25 mouse cellular contexts compared by ENCODE assay signal in genomic region chr4:48074451-48075240, GRCm38 (mm10). TPM values are rescaled to one million over a fixed set of nuclear protein-coding genes. Genes with fewer than 3 reads are reported as not detected.
DNase-seq lines count a peak whose midpoint lies in the region; ATAC-seq and TF ChIP-seq lines count a peak whose summit lies in the region.
"Had no signal": no experiment of that assay in that cellular context is flagged by ENCODE, and none has a peak within 500 bp of the region (broad histone marks: within the 10 kb centered on the region; RNA-seq: fewer than 3 reads in every experiment).

No protein-coding gene starts in this region.

- H3K4me2 ChIP-seq in liver, postnatal 0 days (ENCODE audit: low read depth, low read length): no peak overlapping the region
- H3K4me2 ChIP-seq: embryonic facial prominence, embryonic 15.5 days; heart, embryonic 11.5 days; hindbrain, embryonic 13.5 days; limb, embryonic 15.5 days; neural tube, embryonic 13.5 days had no signal

- no peak overlapping the region for H3K27ac ChIP-seq in liver, adult 2 months (replicated peaks; ENCODE audit: insufficient read depth, low read depth, low read length)
- no peak overlapping the region for H3K27ac ChIP-seq in liver, postnatal 0 days (ENCODE audit: low read depth)
- H3K27ac ChIP-seq: embryonic facial prominence, embryonic 15.5 days; forebrain, embryonic 10.5 days; gastrocnemius, adult 2 months; hindbrain, embryonic 13.5 days; layer of hippocampus, adult 2 months; limb, embryonic 15.5 days; midbrain, embryonic 10.5 days; neural tube, embryonic 13.5 days had no signal

- no peak overlapping the region for H3K4me3 ChIP-seq in liver, adult 2 months (ENCODE audit: insufficient read depth, low read depth, low read length)
- no peak overlapping the region for H3K4me3 ChIP-seq in liver, postnatal 0 days (ENCODE audit: low read depth, low read length)
- H3K4me3 ChIP-seq: embryonic facial prominence, embryonic 15.5 days; forebrain, embryonic 10.5 days; gastrocnemius, adult 2 months; hindbrain, embryonic 13.5 days; layer of hippocampus, adult 2 months; limb, embryonic 15.5 days; midbrain, embryonic 10.5 days; neural tube, embryonic 13.5 days had no signal

- no peaks in the 10 kb centered on the region for H3K79me2 ChIP-seq in liver, adult 2 months (ENCODE audit: control insufficient read depth, insufficient read depth, low read length)

- TF ChIP-seq EP300 in liver, postnatal 0 days (IDR thresholded peaks at IDR 0.05; ENCODE audit: low read depth): no peak

- no peaks in the 10 kb centered on the region for H3K36me3 ChIP-seq in liver, adult 2 months (ENCODE audit: control insufficient read depth, insufficient read depth, low read length)
- H3K36me3 ChIP-seq in liver, postnatal 0 days (replicated peaks; ENCODE audit: insufficient read depth, low read length): no peaks in the 10 kb centered on the region
- H3K36me3 ChIP-seq: embryonic facial prominence, embryonic 15.5 days; forebrain, embryonic 10.5 days; hindbrain, embryonic 13.5 days; limb, embryonic 15.5 days; neural tube, embryonic 13.5 days had no signal

- 0 out of 2 replicates have a peak, but pooled peaks cover 2% of the 10 kb centered on the region for H3K4me1 ChIP-seq in liver, adult 2 months (ENCODE audit: control insufficient read depth, insufficient read depth, low read length)
- peaks cover 4% of the 10 kb centered on the region; the same call in 1 of the 2 replicates for H3K4me1 ChIP-seq in liver, postnatal 0 days (ENCODE audit: insufficient read depth)

- H3K27me3 ChIP-seq in liver, adult 2 months (ENCODE audit: control insufficient read depth, insufficient read depth, low read length): no peaks in the 10 kb centered on the region; the same call in 1 of the 2 replicates
- no peaks in the 10 kb centered on the region for H3K27me3 ChIP-seq in liver, postnatal 0 days (ENCODE audit: insufficient read depth, low read length)
- H3K27me3 ChIP-seq: embryonic facial prominence, embryonic 15.5 days; limb, embryonic 15.5 days; neural tube, embryonic 13.5 days had no signal

- no peak for ATAC-seq in liver, postnatal 0 days
- ATAC-seq: intestine, postnatal 0 days had no signal

- no peaks in the 10 kb centered on the region for H3K9me3 ChIP-seq in liver, postnatal 0 days (ENCODE audit: low read length)
- H3K9me3 ChIP-seq: embryonic facial prominence, embryonic 15.5 days; forebrain, embryonic 10.5 days; hindbrain, embryonic 13.5 days; limb, embryonic 15.5 days; midbrain, embryonic 10.5 days; neural tube, embryonic 13.5 days had no signal

- TF ChIP-seq CTCF in liver, adult 2 months (IDR thresholded peaks at IDR 0.05; ENCODE audit: low read depth, low read length): no peak
- no peak for TF ChIP-seq CTCF in liver, postnatal 0 days (IDR thresholded peaks at IDR 0.05; ENCODE audit: low read depth)

- DNase-seq in liver, adult 2 months (ENCODE audit: extremely low read depth, low read depth, low spot score): peak; percentile 7
- DNase-seq in liver, postnatal 0 days: no peak
- peak; percentile 69 to 75 for DNase-seq in CD8-positive naive resting alpha-beta T cell, adult 2 months (ENCODE audit: low read depth in 2 of 2, low spot score in 2 of 2)
- peak; percentile 87 for DNase-seq in naive thymus-derived CD4-positive, alpha-beta T cell, adult 2 months (ENCODE audit: low read depth)
- DNase-seq in thymus, postnatal 14 days: peak; percentile 54
- DNase-seq in layer of hippocampus, adult 9-10 months (ENCODE audit: low spot score): no peak
- no peak for DNase-seq in frontal cortex, adult 2 months (ENCODE audit: extremely low spot score in 1 of 2, low spot score in 1 of 2)
- no peak for DNase-seq in kidney, postnatal 36 days
- DNase-seq: adrenal gland, postnatal 25 days; cerebellum, adult 11-12 months; cerebellum, postnatal 14 days; embryo, embryonic 11 days; gastrocnemius, adult 2 months; kidney, postnatal 10 days; lung, postnatal 10 days had no signal

- no peak for TF ChIP-seq POLR2A in liver, adult 2 months (IDR thresholded peaks at IDR 0.05; ENCODE audit: extremely low read depth, insufficient read depth, low read length)

- WGBS in liver, adult 2 months: 81% methylated on average over 5 of the region's 5 CpGs
- WGBS in liver, postnatal 0 days (ENCODE audit: insufficient replicate concordance): 68% methylated on average over 5 of the region's 5 CpGs

- no peak overlapping the region for H3K9ac ChIP-seq in liver, adult 2 months (ENCODE audit: low read depth, low read length)
- no peak overlapping the region for H3K9ac ChIP-seq in liver, postnatal 0 days (replicated peaks)
- H3K9ac ChIP-seq: embryonic facial prominence, embryonic 15.5 days; hindbrain, embryonic 13.5 days; limb, embryonic 15.5 days; neural tube, embryonic 13.5 days had no signal

RNA-seq across cellular contexts. Expression of gene Nr4a3, which starts 29.7 kb away (rescaled TPM):
- total RNA-seq in liver, adult 2 months (2014; rRNA removed): under 0.01 and 0.13 TPM in 2 replicates
- not detected in 2 replicates for polyA plus RNA-seq in liver, adult 2 months (2012; rRNA removed)
- polyA plus RNA-seq in liver, postnatal 0 days (2015; fragmentation: Nextera tagmentation; extraction: Ambion mirVana): not detected in 2 replicates
- 6.5 and 10.0 TPM in 2 replicates for polyA plus RNA-seq in frontal cortex, adult 2 months (2012; rRNA removed)
- polyA plus RNA-seq: liver, embryonic 16.5 days had no signal

RNA-seq across cellular contexts. Expression of gene Stx17, which starts 50.1 kb away (rescaled TPM):
- 8.6 and 9.0 TPM in 2 replicates for total RNA-seq in liver, adult 2 months (2014; rRNA removed)
- polyA plus RNA-seq in liver, adult 2 months (2012; rRNA removed): 4.6 and 5.2 TPM in 2 replicates
- 11.2 and 13.0 TPM in 2 replicates for polyA plus RNA-seq in liver, postnatal 0 days (2015; fragmentation: Nextera tagmentation; extraction: Ambion mirVana)
- 13.0 and 14.7 TPM in 2 replicates for polyA plus RNA-seq in frontal cortex, adult 2 months (2012; rRNA removed)

Comparison
In these comparisons a context has a peak if more than half of its experiments do, and no peak if none do; other contexts are left out.
1. DNase-seq: peak in liver, adult 2 months (single experiment), CD8-positive naive resting alpha-beta T cell, adult 2 months (2 of 2), naive thymus-derived CD4-positive, alpha-beta T cell, adult 2 months (single experiment) and thymus, postnatal 14 days (single experiment); none in liver, postnatal 0 days (single experiment), layer of hippocampus, adult 9-10 months (single experiment), frontal cortex, adult 2 months (0 of 2) and kidney, postnatal 36 days (0 of 2).